Mouse (Mus musculus) embryonic fibroblast, embryonic 13.5 days (primary cell): ENCODE data around the gene Irf2bp1. TPM values are rescaled to one million over a fixed set of nuclear protein-coding genes. Genes with fewer than 3 reads are reported as not detected.

Experiments
- H3K27ac ChIP-seq: 2 replicates; pipeline ENCODE4 v1.5.1; 2012; ENCODE audit warnings: low read length, control low read depth, inconsistent platforms; ENCODE audit not compliant: insufficient read depth
- H3K4me1 ChIP-seq: 2 replicates; pipeline ENCODE4 v1.6.1; 2011; ENCODE audit warnings: low read length; ENCODE audit not compliant: control insufficient read depth, insufficient read depth
- H3K4me3 ChIP-seq: 2 replicates; pipeline ENCODE4 v1.5.1; 2011; ENCODE audit warnings: mild to moderate bottlenecking, control low read depth, low read length; ENCODE audit not compliant: insufficient read depth
- CTCF ChIP-seq: IDR thresholded peaks from 2 replicates; pipeline ENCODE4 v1.5.1; 2011; ENCODE audit warnings: mild to moderate bottlenecking, control low read depth, low read length, moderate library complexity, borderline replicate concordance; ENCODE audit not compliant: insufficient read depth
- POLR2A ChIP-seq: IDR thresholded peaks from 2 replicates; pipeline ENCODE4 v1.6.1; 2011; ENCODE audit warnings: low read depth, mild to moderate bottlenecking, control low read depth, low read length, moderate library complexity
- polyA plus RNA-seq: library from polyadenylated mRNA; stranded (reverse); fragments of >200 nt; gene quantifications from 2 replicates; pipeline ENCODE4 v1.2.4, GENCODE M21; 2011; ENCODE audit warnings: low read depth; ENCODE audit not compliant: missing spikeins, insufficient read length

The Irf2bp1 gene
- polyA plus RNA-seq: 13.2 and 15.6 TPM in 2 replicates

DNA sequence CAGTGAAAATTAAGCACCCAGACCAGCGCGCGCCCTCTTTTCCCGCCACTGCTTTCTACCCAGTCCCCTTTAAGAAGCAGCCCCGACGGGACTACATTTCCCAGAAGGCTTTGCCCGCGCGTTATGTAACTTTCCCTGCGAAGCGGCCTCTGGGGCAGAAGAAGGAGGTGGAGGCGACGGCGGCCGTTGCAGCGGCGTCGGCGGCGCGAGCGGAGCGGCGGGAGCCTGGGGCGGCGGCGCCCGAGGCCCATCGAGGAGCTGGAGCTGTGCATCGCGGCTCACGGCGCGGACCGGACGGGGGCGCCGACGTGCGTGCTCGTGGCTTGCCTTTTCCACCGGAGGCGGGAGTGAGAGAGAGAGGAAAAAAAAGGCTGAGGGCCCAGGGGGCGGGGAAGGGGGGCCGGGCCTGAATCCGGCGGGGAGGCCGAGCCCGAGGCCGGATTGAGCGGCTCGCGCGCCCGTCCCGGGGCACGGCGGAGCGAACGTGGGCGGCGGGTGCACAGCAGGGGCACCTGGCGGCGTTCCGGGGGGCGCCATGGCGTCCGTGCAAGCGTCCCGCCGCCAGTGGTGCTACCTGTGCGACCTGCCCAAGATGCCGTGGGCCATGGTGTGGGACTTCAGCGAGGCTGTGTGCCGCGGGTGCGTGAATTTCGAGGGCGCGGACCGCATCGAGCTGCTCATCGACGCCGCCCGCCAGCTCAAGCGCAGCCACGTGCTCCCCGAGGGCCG is at the start of gene Irf2bp1:
TSS of gene Irf2bp1 (plus strand) at position 143 of the 729 bp plus-strand sequence.
- Histone ChIP-seq H3K27ac (peak within 1 kb of the TSS; percentile 92), H3K4me1 (peaks cover 5% of the 10 kb centered on the region; the same call in 1 of the 2 replicates), H3K4me3 (peak within 1 kb of the TSS; percentile 70)
- TF ChIP-seq CTCF: no peak
- peak; percentile 48 for TF ChIP-seq POLR2A

DNA sequence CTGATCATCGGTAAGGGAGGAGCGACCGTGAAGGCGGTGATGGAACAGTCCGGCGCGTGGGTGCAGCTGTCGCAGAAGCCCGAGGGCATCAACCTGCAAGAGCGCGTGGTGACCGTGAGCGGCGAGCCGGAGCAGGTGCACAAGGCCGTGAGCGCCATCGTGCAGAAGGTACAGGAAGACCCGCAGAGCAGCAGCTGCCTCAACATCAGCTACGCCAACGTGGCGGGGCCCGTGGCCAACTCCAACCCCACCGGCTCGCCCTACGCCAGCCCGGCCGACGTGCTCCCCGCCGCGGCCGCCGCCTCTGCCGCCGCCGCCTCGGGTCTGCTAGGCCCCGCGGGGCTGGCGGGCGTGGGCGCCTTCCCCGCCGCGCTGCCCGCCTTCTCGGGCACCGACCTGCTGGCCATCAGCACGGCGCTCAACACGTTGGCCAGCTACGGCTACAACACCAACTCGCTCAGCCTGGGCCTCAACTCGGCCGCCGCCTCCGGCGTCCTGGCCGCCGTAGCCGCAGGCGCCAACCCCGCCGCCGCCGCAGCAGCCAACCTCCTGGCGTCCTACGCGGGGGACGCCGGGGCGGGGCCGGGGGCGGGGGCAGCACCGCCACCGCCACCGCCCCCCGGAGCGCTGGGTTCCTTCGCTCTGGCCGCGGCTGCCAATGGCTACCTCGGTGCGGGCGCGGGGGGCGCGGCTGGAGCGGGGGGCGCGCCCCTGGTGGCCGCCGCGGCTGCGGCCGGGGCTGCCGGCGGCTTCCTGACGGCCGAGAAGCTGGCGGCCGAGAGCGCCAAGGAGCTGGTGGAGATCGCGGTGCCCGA is 46.1 kb upstream of the Irf2bp1 start:
- no peak overlapping the region for H3K27ac ChIP-seq
- peak; percentile 72 for TF ChIP-seq POLR2A
- no peak for TF ChIP-seq CTCF
- H3K4me3 ChIP-seq: peak overlapping the region; percentile 51
- H3K4me1 ChIP-seq: no peaks in the 10 kb centered on the region

DNA sequence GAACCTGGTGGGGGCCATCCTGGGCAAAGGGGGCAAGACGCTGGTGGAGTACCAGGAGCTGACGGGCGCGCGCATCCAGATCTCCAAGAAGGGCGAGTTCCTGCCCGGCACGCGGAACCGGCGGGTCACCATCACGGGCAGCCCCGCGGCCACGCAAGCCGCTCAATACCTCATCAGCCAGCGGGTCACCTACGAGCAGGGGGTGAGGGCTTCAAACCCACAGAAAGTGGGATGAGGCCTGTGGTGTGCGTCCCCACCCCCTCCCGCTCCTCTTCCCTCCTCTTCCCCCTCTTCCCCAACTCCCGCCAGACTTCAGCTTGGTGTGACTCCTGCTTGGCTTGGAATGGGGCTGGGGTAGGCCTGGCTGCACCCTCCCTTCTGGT is 45.5 kb upstream of the Irf2bp1 start:
- H3K4me1 ChIP-seq: no peaks in the 10 kb centered on the region
- H3K4me3 ChIP-seq: peak overlapping the region; percentile 46
- no peak for TF ChIP-seq POLR2A
- TF ChIP-seq CTCF: no peak
- no peak overlapping the region for H3K27ac ChIP-seq

DNA sequence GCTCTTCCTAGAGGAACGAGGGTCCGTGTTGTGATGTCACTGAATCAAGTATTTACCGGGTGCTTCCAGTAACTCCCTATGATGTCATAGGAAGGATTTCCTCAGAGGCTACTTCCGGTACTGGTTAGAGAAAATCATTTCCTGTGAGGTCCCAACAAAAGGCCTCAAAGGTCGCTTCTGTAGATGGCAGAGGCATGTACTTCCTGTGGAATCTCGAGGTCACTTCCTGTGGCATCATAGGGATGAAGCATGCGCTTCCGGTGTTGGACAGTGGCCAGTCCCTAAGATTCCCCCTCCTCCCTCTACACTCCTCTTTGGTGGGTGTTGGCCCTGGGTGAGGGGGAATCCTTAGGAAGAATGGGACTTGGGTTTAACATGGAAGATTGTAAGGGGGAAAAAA is 44.4 kb upstream of the Irf2bp1 start:
- no peak overlapping the region for H3K27ac ChIP-seq
- no peaks in the 10 kb centered on the region for H3K4me1 ChIP-seq
- TF ChIP-seq CTCF: no peak
- no peak for TF ChIP-seq POLR2A
- H3K4me3 ChIP-seq: no peak overlapping the region

DNA sequence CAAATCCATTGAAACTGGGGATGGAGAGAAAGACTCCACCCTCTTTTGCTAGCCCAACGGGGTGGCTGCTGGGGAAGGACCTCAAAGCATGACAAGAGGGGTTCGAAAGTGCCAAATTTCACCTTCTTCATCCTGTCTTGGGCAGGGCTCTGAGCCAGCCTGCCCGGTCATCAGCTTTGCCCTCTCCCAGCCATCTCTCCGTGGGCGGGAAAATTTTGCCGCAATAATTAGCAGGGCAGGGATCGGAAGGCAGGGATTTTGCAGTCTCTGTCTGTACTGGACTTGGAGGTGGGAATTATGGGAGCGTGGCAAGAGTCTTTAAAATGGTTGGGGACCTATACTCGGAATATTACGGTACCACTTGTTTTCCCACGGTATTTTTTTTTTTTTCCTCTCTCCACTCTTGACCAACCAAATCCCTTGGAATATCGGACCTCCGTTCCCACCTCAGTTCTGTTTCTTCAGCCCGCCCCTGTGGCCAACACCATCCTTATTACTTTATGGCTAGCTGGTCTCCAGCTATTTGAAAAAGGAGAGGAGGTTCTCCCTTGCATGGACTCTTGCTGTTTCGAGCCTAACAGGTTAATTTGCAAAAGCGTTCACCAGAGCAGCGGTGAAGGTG is 41.6 kb upstream of the Irf2bp1 start:
- Histone ChIP-seq H3K27ac (no peak overlapping the region), H3K4me1 (no peaks in the 10 kb centered on the region), H3K4me3 (no peak overlapping the region)
- TF ChIP-seq POLR2A (no peak), CTCF (no peak)

DNA sequence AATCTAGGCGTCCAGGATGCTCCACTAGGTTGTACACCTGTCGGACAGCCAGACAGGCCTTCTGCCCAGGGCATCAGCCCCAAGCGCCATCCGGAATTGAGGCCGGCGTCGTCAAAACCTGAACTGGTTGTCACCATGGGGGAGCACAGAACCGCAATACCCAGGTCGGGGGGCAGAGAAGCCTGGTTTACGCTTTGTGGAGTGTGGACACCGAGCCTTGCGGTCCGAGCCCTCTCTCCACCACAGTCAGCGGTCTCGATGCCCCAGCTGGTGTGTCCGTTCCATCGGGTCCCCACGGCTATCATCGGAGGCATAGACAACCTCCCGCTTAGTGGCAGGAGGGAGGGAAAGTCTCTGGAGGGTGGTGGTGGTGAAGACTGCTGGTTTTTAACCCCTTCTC is 41.0 kb upstream of the Irf2bp1 start:
- Histone ChIP-seq H3K27ac (no peak overlapping the region), H3K4me1 (no peaks in the 10 kb centered on the region), H3K4me3 (no peak overlapping the region)
- TF ChIP-seq CTCF (no peak), POLR2A (no peak)

DNA sequence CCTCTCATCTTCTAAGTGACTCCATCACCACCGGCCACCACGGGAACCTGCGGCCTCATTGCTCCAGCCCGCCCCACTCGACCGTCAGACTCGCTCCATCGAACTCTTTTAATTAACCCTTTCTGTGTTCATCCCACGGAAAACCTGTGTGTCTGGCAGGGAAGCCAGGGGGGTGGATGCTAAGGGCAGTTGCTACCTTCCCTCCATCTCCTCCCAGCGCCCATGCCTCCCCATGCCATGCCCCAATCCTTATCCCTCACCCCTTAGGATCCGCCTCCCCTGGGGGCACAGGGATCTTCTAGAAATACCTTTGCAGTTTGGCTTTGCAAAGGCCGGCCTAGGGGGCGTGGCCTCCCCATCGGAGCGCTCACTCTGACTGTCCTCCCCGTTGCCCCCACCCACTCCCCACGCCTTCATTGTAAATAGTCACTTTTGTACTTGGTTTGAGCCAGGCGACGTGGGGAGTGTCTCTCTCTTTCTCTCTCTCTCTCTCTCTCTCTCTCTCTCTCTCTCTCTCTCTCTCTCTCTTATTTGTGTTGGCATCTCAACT is 40.5 kb upstream of the Irf2bp1 start:
- H3K27ac ChIP-seq: no peak overlapping the region
- H3K4me3 ChIP-seq: no peak overlapping the region
- TF ChIP-seq POLR2A: no peak
- H3K4me1 ChIP-seq: no peaks in the 10 kb centered on the region

DNA sequence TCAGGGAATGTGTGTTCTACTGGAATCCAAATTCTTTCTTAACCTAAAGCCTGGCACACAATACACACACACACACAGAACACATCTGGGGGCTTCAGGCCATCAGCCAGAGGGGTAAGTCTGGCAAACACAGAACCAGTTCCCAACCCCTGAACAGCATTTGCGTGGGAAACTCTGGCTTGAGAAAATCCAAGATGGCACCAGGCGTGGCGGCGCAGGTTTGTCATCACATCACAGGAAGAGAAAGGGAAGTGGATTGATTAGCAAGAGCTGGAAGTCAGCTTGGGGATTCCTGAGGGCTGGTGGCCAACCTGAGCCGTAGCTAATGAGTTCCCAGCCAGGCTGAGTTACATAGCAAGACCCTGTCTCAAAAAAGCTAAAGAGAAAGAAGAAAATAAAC is 38.5 kb upstream of the Irf2bp1 start:
- TF ChIP-seq CTCF (no peak), POLR2A (no peak)
- no peaks in the 10 kb centered on the region for H3K4me1 ChIP-seq
- no peak overlapping the region for H3K4me3 ChIP-seq
- no peak overlapping the region for H3K27ac ChIP-seq

DNA sequence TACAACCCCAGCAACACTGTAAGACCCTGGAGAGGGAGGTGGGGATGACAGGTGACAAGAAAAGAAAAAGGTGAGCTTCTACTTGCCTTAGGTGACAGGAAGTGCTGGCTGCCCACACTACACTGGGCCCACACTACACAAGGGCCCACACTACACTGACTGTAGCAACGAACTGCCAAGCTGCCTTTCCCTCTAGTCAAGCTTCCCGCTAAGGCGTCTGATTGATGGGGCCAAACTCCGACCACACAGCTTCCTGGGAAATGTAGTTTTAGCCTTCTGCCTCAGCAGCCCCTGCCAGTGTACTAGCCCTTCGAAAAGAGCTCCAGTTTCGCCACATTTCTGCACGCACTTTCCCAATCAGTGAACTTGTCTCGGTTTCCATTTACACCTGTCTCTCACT is 36.2 kb upstream of the Irf2bp1 start:
- H3K27ac ChIP-seq: no peak overlapping the region
- H3K4me3 ChIP-seq: no peak overlapping the region
- no peaks in the 10 kb centered on the region for H3K4me1 ChIP-seq
- TF ChIP-seq CTCF (no peak), POLR2A (no peak)
